Mouse (Mus musculus) ES-Bruce4 (cell line): Measurements from ENCODE around the gene Tnnt2.

Experiments used
- CTCF ChIP-seq: IDR thresholded peaks from one replicate; pipeline ENCODE4 v1.8.1; 2011; ENCODE audit warnings: low read depth, low read length
- EP300 ChIP-seq: IDR thresholded peaks from 2 replicates; pipeline ENCODE4 v1.6.1; 2011; ENCODE audit warnings: low read depth, low read length; ENCODE audit not compliant: insufficient read depth
- POLR2A ChIP-seq: IDR thresholded peaks from one replicate; pipeline ENCODE4 v1.8.1; 2011; ENCODE audit warnings: low read length; ENCODE audit not compliant: insufficient read depth

DNA sequence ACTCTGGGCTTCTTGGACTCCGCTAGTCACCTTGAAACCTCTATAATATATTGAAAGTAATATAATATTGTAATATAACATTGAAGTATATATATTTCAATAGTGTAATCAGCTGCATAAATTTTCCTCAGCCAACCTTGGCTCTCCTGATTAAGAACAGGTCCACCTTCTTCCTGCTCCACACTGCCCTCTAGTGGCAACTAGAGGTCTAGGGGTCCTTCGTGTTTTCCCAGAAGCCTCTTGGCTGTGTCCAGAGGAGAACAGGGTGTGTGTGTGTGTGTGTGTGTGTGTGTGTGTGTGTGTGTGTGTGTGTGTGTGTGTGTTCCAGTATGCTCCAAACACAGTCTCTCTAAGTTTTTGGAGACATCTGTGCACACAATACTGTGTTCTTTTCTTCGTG is 48.4 kb upstream of the Tnnt2 start:
- TF ChIP-seq POLR2A (no peak), CTCF (peak; percentile 80), EP300 (no peak)
